Mouse (Mus musculus): Measurements from ENCODE around the gene Mob4.

DNA sequence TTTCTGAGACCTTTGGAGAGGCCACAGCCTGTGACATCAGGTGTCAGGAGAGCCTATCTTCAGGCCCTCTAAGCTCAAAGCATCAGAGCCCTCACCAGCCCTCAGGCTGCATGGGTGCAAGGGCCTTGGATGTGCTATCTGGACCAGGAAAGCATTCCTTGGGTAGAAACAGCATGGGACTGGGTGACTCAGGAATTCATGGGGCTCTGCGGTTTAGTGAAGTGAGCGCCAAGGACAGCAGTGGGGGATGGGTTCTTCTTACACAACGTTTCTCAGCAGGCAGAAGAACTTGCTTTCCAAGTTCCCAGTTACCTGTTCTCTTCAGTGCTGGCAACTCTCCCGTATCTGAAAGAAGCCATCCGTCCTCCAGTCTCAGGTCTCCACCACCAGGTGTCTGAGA lies 33.0 kb downstream of the Mob4 start:
- TF ChIP-seq POLR2A (IDR thresholded peaks at IDR 0.05; ENCODE audit: insufficient read depth, low read depth, low read length) (no peak), CTCF (IDR thresholded peaks at IDR 0.05; ENCODE audit: insufficient read depth, low read depth, low read length) (no peak)

Measured in olfactory bulb, adult 2 months (tissue).